In the genomic region with DNA sequence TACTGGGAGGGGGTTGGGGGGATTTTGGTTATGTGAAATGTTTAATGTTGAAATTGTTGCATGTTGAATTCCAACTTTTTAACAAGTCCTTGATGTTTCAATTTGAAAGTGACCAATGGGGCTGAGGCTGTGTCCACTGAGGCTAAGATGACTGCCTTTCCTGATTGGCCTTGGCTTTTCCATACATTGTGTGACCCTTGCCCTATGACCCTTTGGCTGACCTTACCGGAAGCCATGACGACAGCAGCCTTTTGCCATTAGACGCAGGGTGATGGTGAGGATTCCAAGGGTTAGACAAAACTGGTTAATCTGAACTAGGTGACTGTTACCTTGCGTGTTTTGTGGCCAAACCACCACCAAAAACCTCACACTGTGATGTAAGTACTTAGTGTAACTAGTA, we compare ENCODE assay signal across 8 mouse cellular contexts. TPM values are rescaled to one million over a fixed set of nuclear protein-coding genes. Genes with fewer than 3 reads are reported as not detected.
DNase-seq lines count a peak whose midpoint lies in the region; ATAC-seq and TF ChIP-seq lines count a peak whose summit lies in the region.

No protein-coding gene starts in this region.

- peaks cover 34% of the 10 kb centered on the region for H3K36me3 ChIP-seq in forebrain, embryonic 16.5 days (ENCODE audit: control insufficient read depth, insufficient read depth)
- peaks cover 52% of the 10 kb centered on the region for H3K36me3 ChIP-seq in liver, embryonic 12.5 days

- no peak overlapping the region for H3K9ac ChIP-seq in forebrain, embryonic 16.5 days (replicated peaks; ENCODE audit: low read depth, low read length)
- peak overlapping the region; percentile 97 for H3K9ac ChIP-seq in liver, embryonic 12.5 days

- H3K4me1 ChIP-seq in bone marrow, adult 2 months (ENCODE audit: control insufficient read depth, insufficient read depth, low read length), result peaks cover 2% of the 10 kb centered on the region; the same call in 1 of the 2 replicates
- peaks cover 19% of the 10 kb centered on the region for H3K4me1 ChIP-seq in forebrain, embryonic 16.5 days (replicated peaks; ENCODE audit: control insufficient read depth, insufficient read depth, low read length)
- peaks cover 39% of the 10 kb centered on the region for H3K4me1 ChIP-seq in liver, embryonic 12.5 days

- ATAC-seq in forebrain, embryonic 16.5 days, result no peak
- ATAC-seq in liver, embryonic 12.5 days, result no peak
- ATAC-seq in activated CD4-positive, CD25-positive, alpha-beta regulatory T cell, adult 4 months, result no peak

- 62% methylated on average over 4 of the region's 4 CpGs for WGBS in bone marrow, adult 2 months
- 51% methylated on average over 4 of the region's 4 CpGs for WGBS in forebrain, embryonic 16.5 days
- 53% methylated on average over 4 of the region's 4 CpGs for WGBS in liver, embryonic 12.5 days (ENCODE audit: insufficient replicate concordance)

- DNase-seq in layer of hippocampus, adult 2 months (ENCODE audit: low spot score in 2 of 2), result no peak
- DNase-seq in layer of hippocampus, postnatal 14 days (ENCODE audit: low spot score in 2 of 2), result no peak
- DNase-seq in MN1 (ENCODE audit: low spot score), result no peak
- no peak for DNase-seq in ovary, postnatal 10 days (ENCODE audit: low spot score)

- no peak overlapping the region for H3K27ac ChIP-seq in layer of hippocampus, adult 2 months
- H3K27ac ChIP-seq in bone marrow, adult 2 months (ENCODE audit: control insufficient read depth, insufficient read depth, low read depth, low read length, poor library complexity), result no peak overlapping the region
- no peak overlapping the region for H3K27ac ChIP-seq in forebrain, embryonic 16.5 days (ENCODE audit: low read length)
- peak overlapping the region; percentile 90 for H3K27ac ChIP-seq in liver, embryonic 12.5 days

- H3K4me3 ChIP-seq in layer of hippocampus, adult 2 months, result peak overlapping the region; percentile 100
- H3K4me3 ChIP-seq in bone marrow, adult 2 months (replicated peaks; ENCODE audit: control insufficient read depth, low read depth, low read length), result peak overlapping the region; percentile 6
- peak overlapping the region; percentile 100 for H3K4me3 ChIP-seq in forebrain, embryonic 16.5 days (replicated peaks; ENCODE audit: low read length)
- H3K4me3 ChIP-seq in liver, embryonic 12.5 days, result peak overlapping the region; percentile 88

- no peak for TF ChIP-seq POLR2A in bone marrow, adult 2 months (IDR thresholded peaks at IDR 0.05; ENCODE audit: borderline replicate concordance, control insufficient read depth, low read depth, low read length)

- no peak for TF ChIP-seq CTCF in layer of hippocampus, adult 2 months (conservative IDR thresholded peaks at IDR 0.05)
- TF ChIP-seq CTCF in bone marrow, adult 2 months (IDR thresholded peaks at IDR 0.05; ENCODE audit: control insufficient read depth, insufficient read depth, low read length), result no peak

- H3K9me3 ChIP-seq in forebrain, embryonic 16.5 days (ENCODE audit: control insufficient read depth, low read length), result no peaks in the 10 kb centered on the region
- no peaks in the 10 kb centered on the region for H3K9me3 ChIP-seq in liver, embryonic 12.5 days (replicated peaks)

- H3K27me3 ChIP-seq in forebrain, embryonic 16.5 days (replicated peaks; ENCODE audit: control insufficient read depth, insufficient read depth, low read length), result no peaks in the 10 kb centered on the region
- no peaks in the 10 kb centered on the region for H3K27me3 ChIP-seq in liver, embryonic 12.5 days (replicated peaks)

- peak overlapping the region; percentile 71 for H3K4me2 ChIP-seq in forebrain, embryonic 16.5 days (ENCODE audit: low read length)
- peak overlapping the region; percentile 88 for H3K4me2 ChIP-seq in liver, embryonic 12.5 days

RNA-seq across cellular contexts. Expression of a gene that starts 1.4 kb away (rescaled TPM):
- 100 to 1,000 TPM; 106 to 113 TPM for total RNA-seq in layer of hippocampus, adult 2 months (2021)
- 100 to 1,000 TPM; 116 to 118 TPM for total RNA-seq in layer of hippocampus, postnatal 14 days (2021)
- polyA plus RNA-seq in bone marrow, adult 2 months (2011; ENCODE audit: insufficient read depth, insufficient read length, low replicate concordance, missing spikeins), result 156 and 163 TPM in 2 replicates
- 155 and 168 TPM in 2 replicates for polyA plus RNA-seq in forebrain, embryonic 16.5 days (2015; fragmentation: Nextera tagmentation; extraction: Ambion mirVana)
- polyA plus RNA-seq in liver, embryonic 12.5 days (2016; fragmentation: Nextera tagmentation; extraction: Ambion mirVana), result 168 and 174 TPM in 2 replicates
- polyA plus RNA-seq in activated CD4-positive, CD25-positive, alpha-beta regulatory T cell, adult 4 months (2017; shearing (Covaris generic)), result 10 to 100 TPM; 39.6 to 43.9 TPM

RNA-seq across cellular contexts. Expression of a gene that starts 10.6 kb away (rescaled TPM):
- total RNA-seq in layer of hippocampus, adult 2 months (2021), result 10 to 100 TPM; 10.1 to 14.0 TPM
- total RNA-seq in layer of hippocampus, postnatal 14 days (2021), result 10 to 100 TPM; 18.8 to 23.3 TPM
- polyA plus RNA-seq in bone marrow, adult 2 months (2011; ENCODE audit: insufficient read depth, insufficient read length, low replicate concordance, missing spikeins), result 0.47 and 0.52 TPM in 2 replicates
- polyA plus RNA-seq in forebrain, embryonic 16.5 days (2015; fragmentation: Nextera tagmentation; extraction: Ambion mirVana), result 0.96 and 2.1 TPM in 2 replicates
- 0.06 and 0.08 TPM in 2 replicates for polyA plus RNA-seq in liver, embryonic 12.5 days (2016; fragmentation: Nextera tagmentation; extraction: Ambion mirVana)
- polyA plus RNA-seq in activated CD4-positive, CD25-positive, alpha-beta regulatory T cell, adult 4 months (2017; shearing (Covaris generic)), result under 1 TPM; 0.12 to 0.64 TPM

RNA-seq across cellular contexts. Expression of a gene that starts 54.4 kb away (rescaled TPM):
- total RNA-seq in layer of hippocampus, adult 2 months (2021), result under 1 TPM; 0.54 to 0.97 TPM
- 1 to 10 TPM; 1.8 to 1.9 TPM for total RNA-seq in layer of hippocampus, postnatal 14 days (2021)
- polyA plus RNA-seq in bone marrow, adult 2 months (2011; ENCODE audit: insufficient read depth, insufficient read length, low replicate concordance, missing spikeins), result 0.49 and 1.1 TPM in 2 replicates
- polyA plus RNA-seq in forebrain, embryonic 16.5 days (2015; fragmentation: Nextera tagmentation; extraction: Ambion mirVana), result not detected in 2 replicates
- 2.7 and 3.0 TPM in 2 replicates for polyA plus RNA-seq in liver, embryonic 12.5 days (2016; fragmentation: Nextera tagmentation; extraction: Ambion mirVana)
- under 1 TPM in 1 of 2 experiments, not detected in 1; 0.16 TPM for polyA plus RNA-seq in activated CD4-positive, CD25-positive, alpha-beta regulatory T cell, adult 4 months (2017; shearing (Covaris generic))

Comparison
In these comparisons a context has a peak if more than half of its experiments do, and no peak if none do; other contexts are left out.
1. H3K4me3 ChIP-seq: peak in every context shown above with its lines; median percentile 100 in layer of hippocampus, adult 2 months; 100 in forebrain, embryonic 16.5 days; 88 in liver, embryonic 12.5 days; 6 in bone marrow, adult 2 months.